Mouse (Mus musculus): ENCODE results near the gene Pik3r5.

GRCm38 (mm10) chr11:68519815-68520214, 87.9 kb downstream of the Pik3r5 start:
- no peak for TF ChIP-seq CTCF (IDR thresholded peaks at IDR 0.05; ENCODE audit: low read depth)
- no peak for TF ChIP-seq EP300 (IDR thresholded peaks at IDR 0.05; ENCODE audit: low read depth)
